Mouse (Mus musculus) lung, embryonic 16.5 days (tissue): ENCODE measurements around the gene Maco1. TPM values are rescaled to one million over a fixed set of nuclear protein-coding genes. Genes with fewer than 3 reads are reported as not detected.
A peak's percentile ranks its signal among the peaks of the same experiment; 100 is the strongest.

Experiments
- ATAC-seq: fragments of 200-750 bp; cut with Nextera tagmentation; 2 replicates; pipeline ENCODE4 v1.8.0; 2017; ENCODE audit warnings: low read depth, mild to moderate bottlenecking, moderate library complexity
- H3K27ac ChIP-seq: fragments of 300-500 bp; sonication (generic); 2 replicates; pipeline ENCODE4 v1.5.1; 2014; ENCODE audit warnings: mild to moderate bottlenecking, control low read depth, low read length
- H3K27me3 ChIP-seq: fragments of 300-500 bp; sonication (generic); 2 replicates; pipeline ENCODE4 v1.6.1; 2014; ENCODE audit warnings: low read depth, low read length, mixed read lengths; ENCODE audit not compliant: control insufficient read depth, insufficient read depth
- H3K36me3 ChIP-seq: fragments of 300-500 bp; sonication (generic); 2 replicates; pipeline ENCODE4 v1.6.1; 2014; ENCODE audit warnings: low read length; ENCODE audit not compliant: control insufficient read depth, insufficient read depth
- H3K4me1 ChIP-seq: fragments of 300-500 bp; sonication (generic); replicated peaks from 2 replicates; pipeline ENCODE4 v1.6.1; 2014; ENCODE audit warnings: low read length, mixed read lengths; ENCODE audit not compliant: control insufficient read depth, insufficient read depth
- H3K4me2 ChIP-seq: fragments of 300-500 bp; sonication (generic); 2 replicates; pipeline ENCODE4 v1.6.1; 2014; ENCODE audit warnings: low read depth, low read length, control low read depth
- H3K4me3 ChIP-seq: fragments of 300-500 bp; sonication (generic); 2 replicates; pipeline ENCODE4 v1.5.1; 2014; ENCODE audit warnings: mild to moderate bottlenecking, low read length, control low read depth
- H3K9ac ChIP-seq: fragments of 300-500 bp; sonication (generic); 2 replicates; pipeline ENCODE4 v1.6.1; 2014; ENCODE audit warnings: low read length, control low read depth
- H3K9me3 ChIP-seq: fragments of 300-500 bp; sonication (generic); 2 replicates; pipeline ENCODE4 v1.6.1; 2016; ENCODE audit warnings: low read length; ENCODE audit not compliant: control insufficient read depth
- WGBS: fragments of 180-500 bp; shearing (Covaris S2); extraction: QIAGEN DNeasy Blood & Tissue Kit; methylation state at CpG from one replicate; pipeline ENCODE4 v1.1.7; 2014; 5-methylcytosine and 5-hydroxymethylcytosine counted together
- polyA plus RNA-seq: library from polyadenylated mRNA; unstranded; fragments of >200 nt; fragmentation: Nextera tagmentation; extraction: Ambion mirVana; gene quantifications from 2 replicates; pipeline ENCODE4 v1.2.1, GENCODE M21; 2015

Gene Maco1
- polyA plus RNA-seq, 1 experiment from 2014 or later, result 36.3 TPM

DNA sequence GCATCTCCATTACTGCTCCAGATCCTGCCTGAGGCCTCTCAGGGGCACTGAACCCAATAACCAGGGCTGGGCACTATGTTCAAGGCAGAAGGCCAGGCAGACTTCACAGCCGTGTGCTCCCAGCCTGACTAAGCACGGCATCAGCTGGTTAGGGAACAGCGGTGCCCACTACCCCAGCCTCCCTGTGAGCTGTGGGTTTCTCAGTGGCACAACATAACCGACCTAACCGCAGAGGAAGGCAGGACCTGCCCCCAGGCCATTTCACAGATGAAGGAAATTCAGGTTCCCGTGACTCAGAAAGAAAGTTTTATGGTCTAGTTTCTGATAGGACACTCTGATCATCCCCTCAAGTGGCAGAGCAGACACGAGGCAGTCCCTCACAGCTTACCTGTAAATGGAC is 96.2 kb downstream of the Maco1 start:
- no peaks in the 10 kb centered on the region for H3K27me3 ChIP-seq
- H3K4me2 ChIP-seq, result no peak overlapping the region
- ATAC-seq, result no peak
- 85% methylated on average over 7 of the region's 7 CpGs for WGBS
- H3K4me1 ChIP-seq, result peaks cover 64% of the 10 kb centered on the region
- H3K9me3 ChIP-seq, result no peaks in the 10 kb centered on the region
- H3K9ac ChIP-seq, result no peak overlapping the region
- no peaks in the 10 kb centered on the region for H3K36me3 ChIP-seq
- no peak overlapping the region for H3K27ac ChIP-seq
- no peak overlapping the region for H3K4me3 ChIP-seq

DNA sequence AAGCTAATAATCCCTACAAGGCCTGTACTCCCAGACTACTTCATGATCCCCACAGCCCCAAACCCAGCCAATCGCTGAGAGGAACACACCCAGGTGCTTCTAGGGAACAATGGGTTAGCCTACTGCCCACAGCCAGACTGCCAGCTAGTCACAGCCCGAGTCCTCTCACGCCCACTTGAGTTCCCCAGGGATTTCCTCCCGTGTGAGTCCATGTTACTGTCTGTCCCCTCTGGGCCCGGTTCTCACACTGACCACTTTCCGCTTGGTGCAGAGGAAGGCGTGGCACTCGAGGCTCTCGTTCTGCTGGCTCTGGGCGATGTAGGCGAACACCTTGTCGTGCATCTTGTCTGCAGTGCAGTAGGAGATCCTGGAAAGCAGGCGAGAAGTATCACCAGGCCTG is 98.2 kb downstream of the Maco1 start:
- H3K27me3 ChIP-seq, result no peaks in the 10 kb centered on the region
- 68% methylated on average over 13 of the region's 13 CpGs for WGBS
- H3K9me3 ChIP-seq, result no peaks in the 10 kb centered on the region
- no peak overlapping the region for H3K27ac ChIP-seq
- no peak overlapping the region for H3K4me3 ChIP-seq
- H3K4me1 ChIP-seq, result peaks cover 57% of the 10 kb centered on the region
- H3K9ac ChIP-seq, result no peak overlapping the region
- H3K36me3 ChIP-seq, result no peaks in the 10 kb centered on the region
- no peak overlapping the region for H3K4me2 ChIP-seq
- ATAC-seq, result no peak

DNA sequence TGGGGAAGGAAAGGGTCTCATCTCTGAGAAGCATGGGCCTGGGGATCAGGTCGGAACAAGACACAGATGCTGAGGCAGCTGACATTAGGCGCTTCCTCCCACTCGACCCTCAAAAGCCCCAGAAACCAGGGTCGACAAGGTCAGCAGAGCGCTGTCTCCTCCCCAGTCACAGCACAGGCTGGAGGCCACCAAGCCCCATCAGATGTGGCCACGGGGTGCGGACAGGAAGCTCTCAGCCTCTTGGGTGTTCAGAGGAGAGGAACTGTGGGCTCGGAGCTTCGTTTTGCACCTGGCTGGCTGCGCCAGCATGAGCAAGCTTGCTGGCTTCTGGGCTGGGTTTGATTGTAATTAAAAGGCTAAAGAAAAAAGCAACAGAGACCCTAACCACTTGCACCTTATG is 98.8 kb downstream of the Maco1 start:
- Histone ChIP-seq H3K36me3 (no peaks in the 10 kb centered on the region; the same call in 1 of the 2 replicates), H3K27ac (peak overlapping the region; percentile 11; the same call in 1 of the 2 replicates), H3K4me3 (no peak overlapping the region), H3K27me3 (no peaks in the 10 kb centered on the region), H3K4me1 (peaks cover 57% of the 10 kb centered on the region), H3K4me2 (no peak overlapping the region), H3K9ac (no peak overlapping the region), H3K9me3 (no peaks in the 10 kb centered on the region)
- 48% methylated on average over 10 of the region's 10 CpGs for WGBS
- ATAC-seq, result no peak

DNA sequence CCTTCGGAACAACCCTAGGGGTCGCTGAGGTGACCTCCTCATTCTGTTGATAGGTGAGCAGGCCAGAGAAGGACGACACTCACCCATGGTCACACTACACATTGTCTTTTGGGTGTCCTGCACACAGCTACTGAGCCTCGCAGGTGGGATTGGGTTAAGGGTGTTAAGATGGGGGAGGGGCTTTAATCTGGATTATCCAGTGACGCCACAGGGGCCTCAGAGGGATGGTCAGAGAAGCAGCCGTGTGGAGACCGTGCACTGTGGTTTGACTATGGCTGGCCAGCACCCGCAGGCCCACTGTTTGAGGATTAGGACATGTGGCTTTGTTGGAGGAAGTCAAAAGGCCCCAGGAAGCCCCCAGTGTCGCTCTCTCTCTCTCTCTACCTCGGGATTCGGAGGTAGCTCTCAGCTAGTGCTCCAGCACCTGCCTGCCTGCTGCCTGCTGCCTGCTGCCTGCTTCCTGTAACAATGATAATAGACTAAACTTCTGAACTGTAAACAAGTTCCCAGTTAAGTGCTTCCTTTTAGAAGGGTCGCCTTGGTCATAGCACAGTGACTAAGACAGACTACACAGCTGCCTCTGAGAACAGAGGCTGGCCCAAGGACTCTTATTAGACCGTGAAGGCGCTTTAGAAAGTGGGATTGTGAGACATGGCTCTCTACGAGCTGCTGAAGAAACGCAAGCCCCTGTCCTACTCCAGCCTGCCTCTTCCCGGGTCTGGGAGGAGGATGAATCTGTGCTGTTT is 99.5 kb downstream of the Maco1 start:
- no peak overlapping the region for H3K4me2 ChIP-seq
- H3K9ac ChIP-seq, result no peak overlapping the region
- H3K27me3 ChIP-seq, result no peaks in the 10 kb centered on the region
- H3K27ac ChIP-seq, result peak overlapping the region; percentile 13; the same call in 1 of the 2 replicates
- peaks cover 50% of the 10 kb centered on the region for H3K4me1 ChIP-seq
- H3K4me3 ChIP-seq, result no peak overlapping the region
- H3K9me3 ChIP-seq, result no peaks in the 10 kb centered on the region
- WGBS, result 35% methylated on average over 17 of the region's 17 CpGs
- peak; percentile 28; the same call in 1 of the 2 replicates for ATAC-seq
- H3K36me3 ChIP-seq, result peaks cover 5% of the 10 kb centered on the region; the same call in 1 of the 2 replicates

GRCm38 (mm10) chr4:134752911-134753426 is 100.2 kb downstream of the Maco1 start:
- ATAC-seq, result peak; percentile 60
- H3K9ac ChIP-seq, result no peak overlapping the region
- no peak overlapping the region for H3K27ac ChIP-seq
- no peaks in the 10 kb centered on the region for H3K9me3 ChIP-seq
- H3K27me3 ChIP-seq, result no peaks in the 10 kb centered on the region
- H3K4me3 ChIP-seq, result no peak overlapping the region
- no peak overlapping the region for H3K4me2 ChIP-seq
- peaks cover 46% of the 10 kb centered on the region for H3K4me1 ChIP-seq
- WGBS, result 49% methylated on average over 11 of the region's 11 CpGs
- H3K36me3 ChIP-seq, result peaks cover 8% of the 10 kb centered on the region; the same call in 1 of the 2 replicates

Other genes with a start within 250 kb of the Maco1 start
- gene Man1c1, start 149.1 kb downstream of the Maco1 start, polyA plus RNA-seq, result 1.9 and 2.1 TPM in 2 replicates
- gene Ldlrap1, start 85.3 kb downstream of the Maco1 start, polyA plus RNA-seq, result 25.2 and 27.7 TPM in 2 replicates
- gene Rhd, start 11.2 kb upstream of the Maco1 start, polyA plus RNA-seq, result 2.0 and 6.2 TPM in 2 replicates
- 188 and 193 TPM in 2 replicates for gene Tmem50a, start 61.7 kb upstream of the Maco1 start, polyA plus RNA-seq
- gene Rsrp1, start 70.2 kb upstream of the Maco1 start, polyA plus RNA-seq, result 454 and 489 TPM in 2 replicates
- 82.0 and 87.7 TPM in 2 replicates for gene Syf2, start 77.6 kb upstream of the Maco1 start, polyA plus RNA-seq